Mouse (Mus musculus): ENCODE data around the gene Cx3cr1. TPM values are rescaled to one million over a fixed set of nuclear protein-coding genes. Genes with fewer than 3 reads are reported as not detected.

The Cx3cr1 gene
- polyA plus RNA-seq (2017; shearing (Covaris generic)) = not detected

DNA sequence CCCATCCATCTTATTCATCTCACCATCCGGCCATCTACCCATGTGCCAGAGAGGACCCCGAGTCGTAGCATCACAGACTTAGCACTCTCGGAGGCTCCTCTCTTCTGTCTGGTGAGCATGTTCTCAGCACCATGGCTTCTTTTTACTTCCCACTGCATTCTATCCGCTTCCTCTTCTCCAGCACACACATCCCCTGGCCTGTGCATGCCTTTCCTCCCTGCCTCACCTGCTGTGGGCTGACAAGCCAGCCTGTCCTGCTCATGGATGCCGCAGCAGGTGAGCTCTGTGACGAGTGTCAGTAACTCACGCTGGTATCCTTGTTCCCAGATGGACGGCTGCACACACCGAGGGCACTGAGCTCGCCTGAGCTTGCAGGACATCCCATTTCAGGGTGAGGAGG is at the start of gene Cx3cr1:
Cx3cr1 (minus strand) TSS at position 101 of the 400 bp plus-strand sequence.

DNA sequence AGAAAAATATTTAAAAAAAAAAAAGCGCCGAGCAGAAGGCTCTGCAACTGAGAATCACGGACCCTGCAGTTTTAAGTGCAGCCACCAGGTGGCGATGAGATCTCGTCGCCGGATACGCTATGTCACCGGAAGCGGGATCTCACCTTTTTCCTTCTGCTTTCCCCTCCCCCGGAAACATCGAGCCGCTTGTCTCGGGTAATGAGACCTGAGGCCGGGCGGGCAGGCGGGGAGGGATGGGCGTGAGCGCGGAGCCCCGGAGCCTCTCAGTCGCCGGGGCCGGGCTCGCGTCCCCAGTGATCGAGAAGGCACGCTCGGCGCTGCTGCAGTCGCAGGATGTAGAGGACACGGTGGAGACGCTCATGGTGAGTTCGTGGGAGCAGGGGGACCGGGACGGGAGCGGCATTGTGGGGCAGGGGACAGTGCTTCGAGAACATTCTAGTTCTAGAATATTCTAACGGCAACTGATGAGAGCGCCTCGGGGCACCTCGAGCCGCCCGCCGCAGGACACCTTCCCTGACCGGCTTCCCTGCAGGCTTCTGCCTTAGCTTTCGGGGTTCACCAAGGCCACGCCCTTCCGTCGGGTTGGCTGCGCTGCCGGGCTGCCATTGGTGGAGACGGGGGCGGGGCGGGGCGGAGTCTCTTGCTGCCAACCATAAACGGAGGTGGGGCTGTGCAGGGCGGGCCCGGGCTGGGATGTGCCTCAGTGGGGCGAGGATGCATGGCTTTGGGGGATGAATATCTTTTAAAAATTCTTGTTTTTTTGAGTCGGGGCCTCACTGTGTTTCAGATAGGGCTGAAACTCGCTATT is 40.7 kb upstream of the Cx3cr1 start, which contains the start of gene Slc25a38:
Slc25a38 (plus strand) TSS at position 164 of the 808 bp plus-strand sequence.

DNA sequence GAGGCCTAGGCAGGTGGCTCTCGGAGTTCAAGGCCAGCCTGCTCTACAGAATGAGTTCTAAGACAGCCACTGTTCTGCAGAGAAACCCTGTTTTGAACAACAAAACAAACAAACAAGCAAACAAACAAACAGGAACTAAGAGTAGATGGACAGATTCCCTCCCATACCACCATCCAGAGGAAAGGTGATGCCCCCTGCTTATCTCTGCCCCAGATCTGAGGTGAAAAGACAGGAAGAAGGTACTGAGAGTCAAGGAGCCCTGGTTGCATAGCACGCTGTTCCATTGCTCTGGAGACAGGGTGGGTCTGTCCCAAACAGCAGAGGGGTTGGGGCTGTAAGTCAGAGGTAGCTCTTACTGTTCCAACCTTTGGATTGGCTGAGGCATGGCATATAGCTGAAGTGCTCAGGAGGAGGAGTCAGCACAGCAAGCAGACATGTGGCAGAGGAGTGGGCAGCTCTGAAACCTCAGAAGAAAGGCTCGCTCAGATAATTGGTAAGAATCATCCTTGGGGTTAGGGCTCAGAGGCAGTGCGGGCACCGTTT is 22.1 kb upstream of the Cx3cr1 start, which contains the start of gene Ccr8:
Ccr8 (plus strand) TSS at position 419 of the 543 bp plus-strand sequence.

DNA sequence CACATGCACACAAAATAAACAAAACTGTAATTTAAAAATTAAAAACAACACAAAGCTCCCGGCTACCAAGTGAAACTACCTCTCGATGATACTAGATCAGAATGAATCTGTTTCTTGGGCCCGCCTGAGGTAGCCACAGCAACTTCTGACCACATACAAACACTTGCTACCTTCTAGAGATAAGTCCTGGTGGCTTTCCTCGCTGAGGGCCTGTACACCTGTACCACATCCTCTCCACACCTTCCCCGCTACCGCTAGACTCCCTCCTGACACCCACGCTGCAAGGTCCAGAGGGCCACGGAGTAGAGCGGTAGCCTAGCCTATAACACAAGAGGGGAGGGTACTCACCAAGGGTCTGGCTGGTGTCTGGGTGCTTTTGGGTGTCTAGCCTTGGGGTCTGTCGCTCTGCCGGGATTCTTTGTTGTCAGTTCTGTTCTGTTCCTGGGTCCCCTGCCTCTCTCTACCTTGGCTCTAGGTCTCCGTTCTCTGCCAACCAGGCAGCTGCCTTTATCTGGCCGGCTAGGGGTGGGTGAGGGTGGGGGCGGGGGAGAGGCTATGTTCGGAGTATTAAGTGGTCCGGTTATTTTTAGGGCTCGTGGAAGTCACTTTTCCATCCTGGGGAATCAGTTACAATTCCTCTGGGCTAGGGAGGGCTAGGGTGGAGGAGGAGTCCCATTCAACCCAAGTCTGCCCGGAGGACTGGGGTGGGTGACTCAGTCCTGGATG is 46.4 kb downstream of the Cx3cr1 start, which contains the start of gene Xirp1:
Xirp1 (minus strand) TSS at position 513 of the 726 bp plus-strand sequence.

DNA sequence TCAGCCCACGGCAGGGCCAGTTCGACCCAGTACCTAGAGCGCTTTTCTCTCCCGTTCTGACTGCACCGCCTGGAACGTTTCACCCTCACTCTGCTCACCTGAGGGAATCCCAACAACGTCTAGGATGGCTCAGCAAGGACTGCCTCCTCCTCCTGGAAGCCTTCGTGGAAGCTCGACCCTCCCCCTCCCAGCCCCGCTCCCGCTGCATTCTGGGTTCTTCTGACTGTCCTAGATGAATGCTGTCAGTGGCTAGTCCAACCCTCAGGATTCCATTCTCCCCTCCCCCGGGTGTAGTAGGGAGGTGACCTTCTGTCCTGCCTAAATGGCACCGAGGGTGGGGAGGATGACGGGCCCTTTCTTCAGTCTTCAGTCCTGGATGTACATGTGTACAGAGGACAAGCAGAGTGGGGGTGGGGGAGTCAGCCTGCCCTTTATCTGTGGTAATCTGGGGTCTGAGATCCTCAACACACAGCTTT is 85.1 kb downstream of the Cx3cr1 start, which contains the start of gene Csrnp1:
Csrnp1 (minus strand) TSS at position 123 of the 476 bp plus-strand sequence.

DNA sequence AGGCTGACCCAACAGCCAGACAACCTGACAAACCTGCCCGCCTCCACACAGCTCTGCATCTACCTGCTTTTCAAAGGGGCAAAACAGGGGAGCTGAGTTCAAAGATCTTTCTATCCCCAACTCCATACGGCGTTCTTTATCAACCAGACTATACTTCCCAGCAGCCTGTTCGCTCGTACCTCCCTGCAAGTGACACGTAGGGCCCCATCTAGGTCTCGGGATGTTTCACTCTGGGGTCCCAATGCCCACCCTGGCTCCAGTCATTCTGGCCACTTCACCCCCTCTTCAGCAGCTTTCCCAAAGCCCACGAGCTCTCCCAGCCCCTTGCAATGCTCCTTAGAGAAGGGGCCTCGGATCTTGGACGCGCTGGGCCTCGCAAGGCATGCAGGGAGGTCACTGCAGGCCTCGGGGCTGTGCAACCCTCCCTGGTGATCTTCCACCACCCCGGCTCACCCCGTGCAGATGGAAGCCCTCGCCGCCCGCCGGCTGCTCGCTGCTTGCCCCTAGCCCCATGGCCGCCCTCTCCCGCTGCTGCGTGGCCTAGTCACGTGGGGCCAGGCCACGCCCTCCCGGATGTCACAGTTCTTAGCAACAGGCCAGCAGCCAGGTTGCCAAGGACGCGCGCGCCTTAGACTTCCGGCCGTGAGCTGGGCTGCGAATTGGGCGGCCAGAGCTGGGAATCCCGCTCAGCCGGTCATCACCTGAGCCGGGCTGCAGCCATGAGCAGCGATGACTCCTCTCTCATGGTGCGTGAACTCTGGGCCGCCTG is 132.5 kb downstream of the Cx3cr1 start, which contains the start of the genes Gorasp1 and Ttc21a:
Gorasp1 (minus strand) TSS at position 561 of the 769 bp plus-strand sequence.
Ttc21a (plus strand) TSS at position 602 of the 769 bp plus-strand sequence.

DNA sequence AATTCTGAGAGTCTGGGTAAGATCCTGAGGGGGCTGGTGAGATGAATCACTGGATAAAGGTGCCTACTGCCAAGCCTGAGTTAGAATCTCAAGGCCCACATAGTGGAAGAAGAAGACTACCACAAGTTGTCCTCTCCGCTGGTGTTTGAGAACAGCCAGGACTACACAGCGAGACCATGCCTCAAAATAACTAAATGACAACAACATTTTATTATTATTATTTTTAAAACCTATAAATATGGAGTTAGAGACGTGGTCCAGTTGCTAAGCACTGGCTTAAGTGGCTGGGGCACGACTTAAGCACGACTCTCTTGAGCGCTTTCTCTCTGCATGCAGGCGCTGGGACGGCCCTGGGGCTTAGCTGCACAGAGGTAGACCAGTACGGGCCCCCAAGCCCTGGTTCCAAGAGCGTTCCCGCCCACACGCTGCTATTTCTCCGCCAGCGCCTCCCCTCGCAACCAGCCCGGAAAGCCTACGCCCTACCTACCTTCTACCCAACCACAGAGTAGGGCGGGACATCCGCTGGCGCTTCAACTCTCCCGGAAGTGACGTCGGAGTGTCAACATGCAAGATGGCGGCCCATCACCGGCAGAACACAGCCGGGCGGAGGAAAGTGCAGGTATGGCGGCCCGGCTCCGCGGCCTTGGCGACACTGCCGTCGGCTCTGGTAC is 175.2 kb downstream of the Cx3cr1 start, which contains the start of gene Wdr48:
Wdr48 (plus strand) TSS at position 540 of the 671 bp plus-strand sequence.

Other genes starting within 250 kb of the Cx3cr1 start
- 0.68 TPM for gene Scn11a, start 244.4 kb downstream of the Cx3cr1 start, polyA plus RNA-seq (2017; shearing (Covaris generic))
- 58.3 TPM for gene Wdr48, start 175.0 kb downstream of the Cx3cr1 start, polyA plus RNA-seq (2017; shearing (Covaris generic))
- gene Gorasp1, start 132.3 kb downstream of the Cx3cr1 start, polyA plus RNA-seq (2017; shearing (Covaris generic)) = 13.8 TPM
- gene Ttc21a, start 132.3 kb downstream of the Cx3cr1 start, polyA plus RNA-seq (2017; shearing (Covaris generic)) = not detected
- 78.2 TPM for gene Csrnp1, start 85.2 kb downstream of the Cx3cr1 start, polyA plus RNA-seq (2017; shearing (Covaris generic))
- not detected for gene Xirp1, start 46.3 kb downstream of the Cx3cr1 start, polyA plus RNA-seq (2017; shearing (Covaris generic))
- gene Ccr8, start 22.2 kb upstream of the Cx3cr1 start, polyA plus RNA-seq (2017; shearing (Covaris generic)) = 73.1 TPM
- 48.3 TPM for gene Slc25a38, start 40.5 kb upstream of the Cx3cr1 start, polyA plus RNA-seq (2017; shearing (Covaris generic))
- 1,368 TPM for gene Rpsa, start 57.8 kb upstream of the Cx3cr1 start, polyA plus RNA-seq (2017; shearing (Covaris generic))
- gene Mobp, start 79.8 kb upstream of the Cx3cr1 start, polyA plus RNA-seq (2017; shearing (Covaris generic)) = 0.14 TPM
- gene Myrip, start 231.6 kb upstream of the Cx3cr1 start, polyA plus RNA-seq (2017; shearing (Covaris generic)) = not detected